Mouse (Mus musculus) neural tube, embryonic 15.5 days (tissue): ENCODE measurements around the gene Fsd1. TPM values are rescaled to one million over a fixed set of nuclear protein-coding genes. Genes with fewer than 3 reads are reported as not detected.

Experiments
- ATAC-seq: fragments of 200-750 bp; cut with Nextera tagmentation; 2 replicates; pipeline ENCODE4 v1.8.0; 2017; ENCODE audit warnings: mild to moderate bottlenecking, moderate TSS enrichment, moderate library complexity; ENCODE audit not compliant: low FRiP score
- H3K27ac ChIP-seq: fragments of 300-500 bp; sonication (generic); replicated peaks from 2 replicates; pipeline ENCODE4 v1.5.1; 2015; ENCODE audit warnings: mild to moderate bottlenecking, inconsistent platforms
- H3K27me3 ChIP-seq: fragments of 300-500 bp; sonication (generic); replicated peaks from 2 replicates; pipeline ENCODE4 v1.6.1; 2015; ENCODE audit warnings: inconsistent platforms
- H3K36me3 ChIP-seq: fragments of 300-500 bp; sonication (generic); 2 replicates; pipeline ENCODE4 v1.6.1; 2015; ENCODE audit warnings: inconsistent platforms
- H3K4me1 ChIP-seq: fragments of 300-500 bp; sonication (generic); 2 replicates; pipeline ENCODE4 v1.6.1; 2015; ENCODE audit warnings: inconsistent platforms
- H3K4me2 ChIP-seq: fragments of 300-500 bp; sonication (generic); 2 replicates; pipeline ENCODE4 v1.6.1; 2015; ENCODE audit warnings: inconsistent platforms, mild to moderate bottlenecking, moderate library complexity
- H3K4me3 ChIP-seq: fragments of 300-500 bp; sonication (generic); replicated peaks from 2 replicates; pipeline ENCODE4 v1.5.1; 2015; ENCODE audit warnings: mild to moderate bottlenecking, inconsistent platforms
- H3K9ac ChIP-seq: fragments of 300-500 bp; sonication (generic); replicated peaks from 2 replicates; pipeline ENCODE4 v1.6.1; 2015; ENCODE audit warnings: mild to moderate bottlenecking, inconsistent platforms
- H3K9me3 ChIP-seq: fragments of 300-500 bp; sonication (generic); replicated peaks from 2 replicates; pipeline ENCODE4 v1.6.1; 2016; ENCODE audit warnings: inconsistent platforms
- WGBS: fragments of 180-500 bp; shearing (Covaris S2); methylation state at CpG from one replicate; pipeline ENCODE4 v1.1.7; 2015; ENCODE audit warnings: mixed read lengths; 5-methylcytosine and 5-hydroxymethylcytosine counted together
- polyA plus RNA-seq: library from polyadenylated mRNA; unstranded; fragments of >200 nt; fragmentation: Nextera tagmentation; extraction: Ambion mirVana; gene quantifications from 2 replicates; pipeline ENCODE4 v1.2.1, GENCODE M21; 2015

The Fsd1 gene
- polyA plus RNA-seq, 1 experiment from 2014 or later = 228 TPM

DNA sequence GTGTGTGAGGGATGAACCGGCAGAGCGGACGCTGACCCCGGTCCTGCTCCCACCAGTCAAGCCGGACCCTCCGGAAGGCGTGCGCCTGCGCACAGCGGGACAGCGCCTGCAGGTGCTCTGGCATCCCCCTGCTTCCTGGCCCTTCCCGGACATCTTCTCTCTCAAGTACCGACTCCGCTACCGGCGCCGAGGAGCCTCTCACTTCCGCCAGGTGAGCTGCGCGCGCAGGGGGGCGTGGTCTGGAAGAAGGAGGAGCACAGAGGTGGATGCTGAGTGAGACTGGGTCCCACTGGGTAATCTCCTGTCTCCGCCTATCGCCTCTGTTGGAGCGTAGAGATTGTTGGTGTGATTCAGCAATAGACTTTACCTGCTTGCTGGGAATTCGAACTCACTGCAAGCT, 30.2 kb upstream of the Fsd1 start:
- under 1% methylated on average over 26 of the region's 26 CpGs for WGBS
- peak overlapping the region; percentile 48 for H3K4me3 ChIP-seq
- peak overlapping the region; percentile 76 for H3K4me2 ChIP-seq
- H3K4me1 ChIP-seq = peaks cover 45% of the 10 kb centered on the region
- peaks cover 8% of the 10 kb centered on the region; the same call in 1 of the 2 replicates for H3K27me3 ChIP-seq
- no peaks in the 10 kb centered on the region for H3K9me3 ChIP-seq
- ATAC-seq = peak; percentile 56
- H3K9ac ChIP-seq = peak overlapping the region; percentile 50
- no peaks in the 10 kb centered on the region for H3K36me3 ChIP-seq
- H3K27ac ChIP-seq = peak overlapping the region; percentile 80

GRCm38 (mm10) chr17:55956591-55956990, 29.7 kb upstream of the Fsd1 start:
- Histone ChIP-seq H3K27ac (peak overlapping the region; percentile 80), H3K4me3 (peak overlapping the region; percentile 48), H3K4me2 (peak overlapping the region; percentile 76), H3K9me3 (no peaks in the 10 kb centered on the region), H3K4me1 (peaks cover 45% of the 10 kb centered on the region), H3K36me3 (peaks cover 4% of the 10 kb centered on the region; the same call in 1 of the 2 replicates), H3K9ac (peak overlapping the region; percentile 50), H3K27me3 (peaks cover 8% of the 10 kb centered on the region; the same call in 1 of the 2 replicates)
- ATAC-seq = peak; percentile 0; the same call in 1 of the 2 replicates
- WGBS = 33% methylated on average over 6 of the region's 6 CpGs

DNA sequence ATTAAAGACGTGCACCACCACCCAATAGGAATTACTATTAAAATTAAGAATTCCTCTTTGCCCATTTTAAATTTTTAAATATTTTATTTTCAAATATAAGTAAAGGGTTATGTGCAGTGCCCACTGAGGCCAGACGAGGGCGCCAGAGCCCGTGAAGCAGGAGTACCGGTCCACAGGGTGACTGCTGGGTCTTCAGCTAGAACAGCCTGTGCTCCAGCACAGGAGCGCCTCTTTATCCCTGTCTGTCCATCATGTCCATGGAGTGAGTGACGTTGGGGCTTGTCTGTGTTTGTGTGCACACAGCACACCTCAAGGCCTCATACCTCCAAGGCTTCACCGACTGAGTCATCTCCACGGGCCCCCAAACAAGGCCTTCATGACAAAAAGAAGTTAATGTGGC, 29.1 kb upstream of the Fsd1 start:
- Histone ChIP-seq H3K4me3 (peak overlapping the region; percentile 48; the same call in 1 of the 2 replicates), H3K27me3 (peaks cover 8% of the 10 kb centered on the region; the same call in 1 of the 2 replicates), H3K27ac (peak overlapping the region; percentile 48; the same call in 1 of the 2 replicates), H3K4me1 (peaks cover 45% of the 10 kb centered on the region), H3K36me3 (peaks cover 8% of the 10 kb centered on the region; the same call in 1 of the 2 replicates), H3K4me2 (peak overlapping the region; percentile 76), H3K9ac (peak overlapping the region; percentile 36; the same call in 1 of the 2 replicates), H3K9me3 (no peaks in the 10 kb centered on the region)
- peak; percentile 15; the same call in 1 of the 2 replicates for ATAC-seq
- 14% methylated on average over 9 of the region's 9 CpGs for WGBS

- Histone ChIP-seq H3K4me2 (peak overlapping the region; percentile 76), H3K9ac (peak overlapping the region; percentile 45), H3K27me3 (peaks cover 8% of the 10 kb centered on the region; the same call in 1 of the 2 replicates), H3K27ac (peak overlapping the region; percentile 98), H3K36me3 (peaks cover 11% of the 10 kb centered on the region; the same call in 1 of the 2 replicates), H3K4me3 (peak overlapping the region; percentile 58), H3K4me1 (peaks cover 46% of the 10 kb centered on the region), H3K9me3 (no peaks in the 10 kb centered on the region)
- 79% methylated on average over 13 of the region's 13 CpGs for WGBS
- no peak for ATAC-seq
Observed at GRCm38 (mm10) chr17:55957726-55958583, 28.4 kb upstream of the Fsd1 start.

DNA sequence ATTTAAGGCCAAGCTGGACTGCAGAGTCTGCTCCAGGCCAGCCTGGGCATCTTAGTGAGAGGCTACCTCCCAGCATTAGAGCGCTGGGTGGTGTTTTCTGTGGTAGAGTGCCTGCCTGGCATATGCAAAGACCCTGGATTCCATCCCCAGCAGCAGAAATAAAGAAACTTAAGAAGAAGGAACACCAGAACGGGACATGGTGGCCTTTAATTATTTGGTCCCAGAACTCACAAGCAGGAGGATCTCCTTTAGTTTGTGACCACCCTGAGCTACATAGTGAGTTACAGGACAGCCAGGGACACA, 27.8 kb upstream of the Fsd1 start:
- Histone ChIP-seq H3K36me3 (peaks cover 11% of the 10 kb centered on the region; the same call in 1 of the 2 replicates), H3K4me1 (peaks cover 48% of the 10 kb centered on the region), H3K4me2 (peak overlapping the region; percentile 70), H3K9me3 (no peaks in the 10 kb centered on the region), H3K27me3 (peaks cover 8% of the 10 kb centered on the region; the same call in 1 of the 2 replicates), H3K4me3 (peak overlapping the region; percentile 58), H3K9ac (peak overlapping the region; percentile 45), H3K27ac (peak overlapping the region; percentile 98)
- 27% methylated on average over 2 of the region's 2 CpGs for WGBS
- ATAC-seq = no peak

DNA sequence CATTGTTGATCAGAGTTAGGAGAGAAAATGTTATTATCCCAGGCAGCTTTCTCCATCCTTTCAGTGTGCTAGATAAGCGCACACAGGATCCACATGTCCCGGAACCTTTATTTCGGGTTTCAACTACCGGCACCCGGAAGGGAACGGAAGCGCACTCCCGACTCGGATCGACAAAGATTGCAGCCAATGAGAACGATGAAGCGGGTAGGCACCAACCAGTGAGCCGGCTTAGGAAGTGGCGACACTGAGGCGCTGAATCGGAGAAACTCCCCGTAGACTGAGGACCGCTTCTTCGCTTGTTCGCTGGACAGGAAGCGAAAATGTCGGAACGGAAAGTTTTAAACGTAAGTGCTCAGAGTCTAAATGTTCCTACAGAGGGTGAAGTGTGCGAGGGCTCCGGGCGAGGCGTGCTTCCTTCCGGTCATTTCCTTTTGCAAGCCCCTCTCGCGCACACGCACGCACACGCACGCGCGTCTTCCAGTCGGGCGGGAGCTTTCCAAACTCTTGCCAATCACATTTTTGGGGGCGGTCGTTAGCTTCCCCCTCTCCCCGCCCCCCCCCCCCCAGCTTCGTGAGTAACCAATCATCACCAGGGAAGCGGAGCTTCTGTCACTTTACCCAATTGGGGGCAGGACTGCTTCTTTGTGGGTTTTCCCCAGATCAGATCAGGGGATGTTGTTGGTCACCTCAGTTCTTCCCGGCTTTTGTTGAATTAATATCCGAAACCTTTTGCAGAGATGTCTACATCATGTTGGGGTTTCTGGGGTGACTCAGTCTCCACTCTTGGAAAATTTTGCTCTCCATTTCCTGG, 27.2 kb upstream of the Fsd1 start, which contains the start of gene Yju2:
Gene Yju2, plus strand, starts transcription at position 182 of the 811 bp plus-strand sequence.
- H3K4me1 ChIP-seq = peaks cover 48% of the 10 kb centered on the region
- peak; percentile 89 for ATAC-seq
- H3K4me3 ChIP-seq = peak within 1 kb of the TSS; percentile 58
- WGBS = under 1% methylated on average over 46 of the region's 46 CpGs
- H3K4me2 ChIP-seq = peak within 1 kb of the TSS; percentile 70
- H3K27me3 ChIP-seq = peaks cover 7% of the 10 kb centered on the region; the same call in 1 of the 2 replicates
- H3K9me3 ChIP-seq = no peaks in the 10 kb centered on the region
- H3K9ac ChIP-seq = peak within 1 kb of the TSS; percentile 53
- H3K36me3 ChIP-seq = peaks cover 11% of the 10 kb centered on the region; the same call in 1 of the 2 replicates
- H3K27ac ChIP-seq = peak within 1 kb of the TSS; percentile 98

DNA sequence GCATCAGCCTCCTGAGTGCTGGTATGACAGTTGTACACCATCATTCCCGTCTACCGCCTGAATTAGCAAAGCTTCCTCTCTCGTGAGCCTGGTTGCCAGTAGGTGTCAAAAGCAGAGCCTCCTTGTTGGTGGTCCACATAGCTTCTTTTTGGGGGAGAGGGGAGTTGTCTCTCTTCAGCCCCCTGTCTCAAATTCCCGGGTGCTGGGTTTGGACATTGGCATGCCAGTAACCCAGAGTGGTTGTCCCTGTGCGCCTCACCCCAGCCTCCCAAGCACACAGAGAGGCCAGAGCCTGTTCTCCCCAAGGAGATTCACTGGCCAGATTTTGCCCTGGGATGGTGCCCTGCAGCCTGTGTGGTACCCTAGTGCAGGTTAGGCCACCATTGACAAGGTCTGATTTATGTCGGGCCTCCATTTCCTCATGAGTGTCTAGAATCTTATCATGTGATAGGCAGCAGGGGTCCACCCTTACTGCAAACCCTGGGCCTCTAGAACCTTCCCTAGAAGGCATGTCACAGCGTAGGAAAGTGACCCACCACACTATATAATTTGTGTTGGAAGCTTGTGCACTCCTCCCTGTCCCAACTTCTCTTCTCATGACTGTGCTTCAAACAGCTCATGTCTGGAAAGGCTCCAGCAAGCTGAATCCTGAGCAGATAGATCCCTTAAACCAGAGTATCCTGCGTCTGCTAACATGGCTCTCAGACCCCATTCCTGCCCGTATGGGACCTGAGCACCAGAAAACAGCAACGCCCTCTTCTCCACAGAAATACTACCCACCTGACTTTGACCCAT, 26.2 kb upstream of the Fsd1 start:
- no peak for ATAC-seq
- peak overlapping the region; percentile 70 for H3K4me2 ChIP-seq
- peak overlapping the region; percentile 98 for H3K27ac ChIP-seq
- no peaks in the 10 kb centered on the region for H3K9me3 ChIP-seq
- peaks cover 48% of the 10 kb centered on the region for H3K4me1 ChIP-seq
- peaks cover 19% of the 10 kb centered on the region for H3K36me3 ChIP-seq
- H3K27me3 ChIP-seq = no peaks in the 10 kb centered on the region; the same call in 1 of the 2 replicates
- peak overlapping the region; percentile 53 for H3K9ac ChIP-seq
- WGBS = 81% methylated on average over 10 of the region's 10 CpGs
- H3K4me3 ChIP-seq = peak overlapping the region; percentile 58

DNA sequence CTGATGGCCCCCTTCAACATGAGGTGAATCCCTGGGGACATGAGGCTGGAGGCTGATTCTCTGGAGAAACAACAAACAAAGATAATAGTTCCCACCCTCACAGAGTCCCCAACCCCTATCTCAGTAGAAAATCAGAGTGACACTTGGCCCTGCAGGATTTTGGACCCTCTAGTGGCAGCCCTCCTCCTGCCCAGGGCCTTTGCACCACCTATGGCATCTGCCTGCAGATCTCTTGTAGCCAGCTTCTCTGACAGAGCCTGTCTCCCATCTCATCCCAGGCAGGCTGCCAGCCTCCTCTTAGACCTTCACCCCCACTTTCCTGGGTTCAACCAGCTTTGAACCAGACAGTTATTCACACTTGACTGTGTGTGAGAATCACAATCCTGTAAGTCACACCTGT, 25.5 kb upstream of the Fsd1 start:
- no peak for ATAC-seq
- no peak overlapping the region for H3K4me3 ChIP-seq
- H3K36me3 ChIP-seq = peaks cover 23% of the 10 kb centered on the region
- no peak overlapping the region for H3K9ac ChIP-seq
- H3K27ac ChIP-seq = no peak overlapping the region
- H3K27me3 ChIP-seq = no peaks in the 10 kb centered on the region
- peaks cover 43% of the 10 kb centered on the region for H3K4me1 ChIP-seq
- no peak overlapping the region for H3K4me2 ChIP-seq
- no peaks in the 10 kb centered on the region for H3K9me3 ChIP-seq

DNA sequence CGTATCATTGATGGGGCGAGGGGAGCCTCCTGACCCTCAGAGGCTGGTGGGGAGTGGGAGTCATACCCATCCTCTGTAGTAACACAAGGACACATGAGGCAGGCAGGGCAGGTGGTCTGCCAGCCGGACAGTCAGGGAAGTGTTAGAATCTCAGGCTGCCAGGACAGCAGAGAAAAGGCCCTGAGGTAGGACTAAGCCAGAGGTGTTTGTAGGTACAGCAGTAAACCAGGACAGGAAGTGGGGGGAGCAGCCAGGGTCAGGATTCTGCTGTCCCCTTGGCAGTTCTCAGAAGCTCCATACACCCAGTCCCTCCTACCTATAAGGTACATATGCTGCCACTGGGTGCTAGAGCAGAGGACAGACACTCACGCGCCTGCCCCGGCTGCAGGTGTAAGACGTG, 24.7 kb upstream of the Fsd1 start:
- Histone ChIP-seq H3K4me3 (no peak overlapping the region), H3K9me3 (no peaks in the 10 kb centered on the region), H3K27me3 (no peaks in the 10 kb centered on the region), H3K36me3 (peaks cover 30% of the 10 kb centered on the region), H3K9ac (no peak overlapping the region), H3K4me2 (no peak overlapping the region), H3K27ac (no peak overlapping the region), H3K4me1 (peaks cover 35% of the 10 kb centered on the region)
- WGBS = 97% methylated on average over 7 of the region's 7 CpGs
- ATAC-seq = no peak

DNA sequence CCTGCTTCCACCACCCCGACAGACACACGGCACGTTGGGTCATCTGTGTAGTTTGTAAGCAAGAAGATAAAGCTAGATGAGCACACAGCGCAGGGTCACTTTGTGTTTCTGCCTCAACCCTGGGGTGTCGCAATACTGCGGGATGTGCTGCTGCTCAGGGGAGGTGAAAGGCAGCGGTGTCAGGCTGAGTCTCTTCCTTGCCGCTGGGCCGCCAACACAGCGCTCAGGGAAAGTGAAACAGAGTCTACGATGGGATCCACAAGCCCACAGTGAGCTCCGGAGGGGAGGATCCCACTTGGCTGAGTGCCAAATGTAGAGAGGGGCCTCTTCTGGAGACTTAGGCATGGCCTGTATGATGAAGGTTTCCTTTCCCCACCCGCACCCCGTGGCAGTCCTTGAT, 23.1 kb upstream of the Fsd1 start:
- Histone ChIP-seq H3K27me3 (no peaks in the 10 kb centered on the region), H3K27ac (no peak overlapping the region), H3K36me3 (peaks cover 43% of the 10 kb centered on the region), H3K9me3 (no peaks in the 10 kb centered on the region), H3K4me3 (no peak overlapping the region), H3K9ac (no peak overlapping the region), H3K4me1 (peaks cover 20% of the 10 kb centered on the region), H3K4me2 (no peak overlapping the region)
- ATAC-seq = no peak
- 80% methylated on average over 14 of the region's 14 CpGs for WGBS

GRCm38 (mm10) chr17:55964496-55964895, 21.8 kb upstream of the Fsd1 start:
- Histone ChIP-seq H3K9me3 (no peaks in the 10 kb centered on the region), H3K27me3 (no peaks in the 10 kb centered on the region), H3K9ac (no peak overlapping the region), H3K4me2 (no peak overlapping the region), H3K27ac (no peak overlapping the region), H3K36me3 (peaks cover 43% of the 10 kb centered on the region), H3K4me3 (no peak overlapping the region), H3K4me1 (peaks cover 26% of the 10 kb centered on the region)
- no peak for ATAC-seq
- 95% methylated on average over 10 of the region's 10 CpGs for WGBS
